Mouse (Mus musculus): ENCODE results near the gene Ing4. TPM values are rescaled to one million over a fixed set of nuclear protein-coding genes. Genes with fewer than 3 reads are reported as not detected.

Gene Ing4
- polyA plus RNA-seq, 1 experiment from 2014 or later: 66.6 TPM

DNA sequence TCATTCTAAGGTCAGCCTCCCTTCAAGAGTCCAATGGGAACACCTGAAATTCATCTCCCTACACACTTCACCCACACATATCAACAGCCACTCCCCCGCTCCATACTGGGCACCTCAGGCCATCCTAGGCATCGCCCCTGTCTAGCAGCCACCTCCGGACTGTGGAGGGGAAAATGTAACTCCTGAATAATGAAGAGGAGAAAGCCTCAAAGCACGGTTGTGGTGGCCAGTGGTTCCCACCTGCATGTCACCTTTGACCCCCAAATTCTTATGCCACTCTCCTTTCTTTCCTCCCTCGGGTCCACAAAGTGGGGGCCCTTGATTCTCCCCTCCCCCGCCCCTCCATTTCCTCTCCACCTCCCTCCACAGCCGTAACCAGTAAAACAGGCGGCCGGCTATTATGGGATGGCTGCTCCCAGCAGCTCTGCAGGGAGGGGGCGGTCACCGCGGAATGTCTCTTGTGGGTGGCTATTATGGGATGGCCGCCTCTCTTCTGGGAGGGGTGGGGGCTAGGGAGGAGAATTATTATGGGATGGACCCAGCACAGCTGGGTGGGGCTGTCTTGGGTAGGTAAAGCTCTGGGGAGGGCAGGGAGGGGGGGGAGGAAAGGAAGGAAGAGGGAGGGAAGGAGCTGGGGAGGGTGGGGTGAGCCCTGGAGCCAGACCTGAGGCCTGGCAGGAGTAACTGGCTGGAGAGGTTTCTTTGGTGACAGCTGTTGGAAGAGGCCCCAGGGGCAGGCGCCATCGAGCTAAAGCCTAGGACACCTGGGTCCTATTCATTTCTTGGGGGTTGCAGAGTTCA lies 50.2 kb downstream of the Ing4 start:
- H3K36me3 ChIP-seq (ENCODE audit: control insufficient read depth, insufficient read depth, low read length): no peaks in the 10 kb centered on the region
- peaks cover 18% of the 10 kb centered on the region for H3K4me1 ChIP-seq (ENCODE audit: control insufficient read depth, insufficient read depth, low read length)
- peak; percentile 62 for ATAC-seq (replicated peaks; ENCODE audit: insufficient number of reproducible peaks, low FRiP score, low TSS enrichment)
- H3K4me2 ChIP-seq: peak overlapping the region; percentile 66
- no peaks in the 10 kb centered on the region for H3K9me3 ChIP-seq (replicated peaks; ENCODE audit: control insufficient read depth, low read length)
- peak overlapping the region; percentile 71 for H3K9ac ChIP-seq (ENCODE audit: low read depth, low read length)
- H3K27ac ChIP-seq (ENCODE audit: low read depth, low read length): peak overlapping the region; percentile 92
- H3K4me3 ChIP-seq (ENCODE audit: low read depth, low read length): peak overlapping the region; percentile 22; the same call in 1 of the 2 replicates
- no peaks in the 10 kb centered on the region for H3K27me3 ChIP-seq (ENCODE audit: control insufficient read depth, insufficient read depth, low read length)
- WGBS (ENCODE audit: insufficient replicate concordance): 4% methylated on average over 15 of the region's 15 CpGs

DNA sequence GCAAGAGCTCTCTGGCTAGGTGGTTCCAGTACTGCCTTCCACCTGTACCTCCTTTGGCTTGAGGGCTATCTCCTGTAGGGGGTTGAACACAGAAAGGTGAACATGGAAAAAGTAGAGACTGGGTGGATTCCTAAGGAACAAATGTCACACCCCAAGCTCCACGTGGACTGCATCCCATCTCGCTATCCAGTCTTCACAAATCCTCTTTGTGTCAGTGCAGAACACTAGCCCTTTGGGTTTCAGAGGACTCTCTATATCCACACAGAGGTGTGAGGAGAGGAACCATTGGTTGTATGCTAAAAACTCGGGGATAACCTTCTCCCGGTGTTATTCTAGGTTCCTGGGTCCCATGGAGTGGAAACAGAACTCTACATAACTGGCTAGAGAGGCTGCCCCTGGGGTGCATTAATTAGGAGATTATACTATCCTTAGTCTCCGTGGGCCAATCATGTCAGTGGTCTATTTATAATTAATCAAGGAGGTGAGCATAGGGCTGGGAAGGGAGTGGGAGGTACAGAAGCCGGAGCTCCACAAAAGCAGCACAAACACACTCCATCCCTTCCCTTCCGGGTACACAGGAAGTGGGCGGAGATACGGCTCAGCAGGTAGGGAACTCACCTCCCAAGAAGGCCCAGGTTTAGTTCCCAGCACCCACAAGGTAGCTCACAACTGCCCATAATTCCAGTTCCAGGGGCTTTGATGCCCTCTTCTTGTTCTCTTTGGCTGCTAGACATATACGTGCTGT lies 51.0 kb downstream of the Ing4 start:
- H3K27me3 ChIP-seq (ENCODE audit: control insufficient read depth, insufficient read depth, low read length): no peaks in the 10 kb centered on the region
- peaks cover 18% of the 10 kb centered on the region for H3K4me1 ChIP-seq (ENCODE audit: control insufficient read depth, insufficient read depth, low read length)
- H3K9me3 ChIP-seq (replicated peaks; ENCODE audit: control insufficient read depth, low read length): no peaks in the 10 kb centered on the region
- peak overlapping the region; percentile 66 for H3K4me2 ChIP-seq
- 60% methylated on average over 10 of the region's 10 CpGs for WGBS (ENCODE audit: insufficient replicate concordance)
- no peaks in the 10 kb centered on the region for H3K36me3 ChIP-seq (ENCODE audit: control insufficient read depth, insufficient read depth, low read length)
- 0 out of 2 replicates have a peak overlapping the region, but pooled peaks have one; percentile 3 for H3K4me3 ChIP-seq (ENCODE audit: low read depth, low read length)
- peak overlapping the region; percentile 92 for H3K27ac ChIP-seq (ENCODE audit: low read depth, low read length)
- H3K9ac ChIP-seq (ENCODE audit: low read depth, low read length): peak overlapping the region; percentile 71
- ATAC-seq (replicated peaks; ENCODE audit: insufficient number of reproducible peaks, low FRiP score, low TSS enrichment): no peak

- H3K9me3 ChIP-seq (replicated peaks; ENCODE audit: control insufficient read depth, low read length): no peaks in the 10 kb centered on the region
- H3K4me3 ChIP-seq (ENCODE audit: low read depth, low read length): no peak overlapping the region
- ATAC-seq (replicated peaks; ENCODE audit: insufficient number of reproducible peaks, low FRiP score, low TSS enrichment): no peak
- no peak overlapping the region for H3K9ac ChIP-seq (ENCODE audit: low read depth, low read length)
- no peaks in the 10 kb centered on the region for H3K27me3 ChIP-seq (ENCODE audit: control insufficient read depth, insufficient read depth, low read length)
- no peaks in the 10 kb centered on the region for H3K36me3 ChIP-seq (ENCODE audit: control insufficient read depth, insufficient read depth, low read length)
- peaks cover 18% of the 10 kb centered on the region for H3K4me1 ChIP-seq (ENCODE audit: control insufficient read depth, insufficient read depth, low read length)
- H3K27ac ChIP-seq (ENCODE audit: low read depth, low read length): no peak overlapping the region
- WGBS (ENCODE audit: insufficient replicate concordance): 73% methylated on average over 5 of the region's 5 CpGs
- no peak overlapping the region for H3K4me2 ChIP-seq
These were observed 52.8 kb downstream of the Ing4 start for GRCm38 (mm10) chr6:125092372-125092771.

- no peak overlapping the region for H3K4me3 ChIP-seq (ENCODE audit: low read depth, low read length)
- WGBS (ENCODE audit: insufficient replicate concordance): 47% methylated on average over 3 of the region's 3 CpGs
- H3K4me2 ChIP-seq: no peak overlapping the region
- no peaks in the 10 kb centered on the region for H3K36me3 ChIP-seq (ENCODE audit: control insufficient read depth, insufficient read depth, low read length)
- no peaks in the 10 kb centered on the region for H3K9me3 ChIP-seq (replicated peaks; ENCODE audit: control insufficient read depth, low read length)
- no peaks in the 10 kb centered on the region for H3K27me3 ChIP-seq (ENCODE audit: control insufficient read depth, insufficient read depth, low read length)
- no peak overlapping the region for H3K9ac ChIP-seq (ENCODE audit: low read depth, low read length)
- peaks cover 34% of the 10 kb centered on the region for H3K4me1 ChIP-seq (ENCODE audit: control insufficient read depth, insufficient read depth, low read length)
- ATAC-seq (replicated peaks; ENCODE audit: insufficient number of reproducible peaks, low FRiP score, low TSS enrichment): no peak
- H3K27ac ChIP-seq (ENCODE audit: low read depth, low read length): peak overlapping the region; percentile 97; the same call in 1 of the 2 replicates
These were observed 55.3 kb downstream of the Ing4 start for GRCm38 (mm10) chr6:125094843-125095242.

DNA sequence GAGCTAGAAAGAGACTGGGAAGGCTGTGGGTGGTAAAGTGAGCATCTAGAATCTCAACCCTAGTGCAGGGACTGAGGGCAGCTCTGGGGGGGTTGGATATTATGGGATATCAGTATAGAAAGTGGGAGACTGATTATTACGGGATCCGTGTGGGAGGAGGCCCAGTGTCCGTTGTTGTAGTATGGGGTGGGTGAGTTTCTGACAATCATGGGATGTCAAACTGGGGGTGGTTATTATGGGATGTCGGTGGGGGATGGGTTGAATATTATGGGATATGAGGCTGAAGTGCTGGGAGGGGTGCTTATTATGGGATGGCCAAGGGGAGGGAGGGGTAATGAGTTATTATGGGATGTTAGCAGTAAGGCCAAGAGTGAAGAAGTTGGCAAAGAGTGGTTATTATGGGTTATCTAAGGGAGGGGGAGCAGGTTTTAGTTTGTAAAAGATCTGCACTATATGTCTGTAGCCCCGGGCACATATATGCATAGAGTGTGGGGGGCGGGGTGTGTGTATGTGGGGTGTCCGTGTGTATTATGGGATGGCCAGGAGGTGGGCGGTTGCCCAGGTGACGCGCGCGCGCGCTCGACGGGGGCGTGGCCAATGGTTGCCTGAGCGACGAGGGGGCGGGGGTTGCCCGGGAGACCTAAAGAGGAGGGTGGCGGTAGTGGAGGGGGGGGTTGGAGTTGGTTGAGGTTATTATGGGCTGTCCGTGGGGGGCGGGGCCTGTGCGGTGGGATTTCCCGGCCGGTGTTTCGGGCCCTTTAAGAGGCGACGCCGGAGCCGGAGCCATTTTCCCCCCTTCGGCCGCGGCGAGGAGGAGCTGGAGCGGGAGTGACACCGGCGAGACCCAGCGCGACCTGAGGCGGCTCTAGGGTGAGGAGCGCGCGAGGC lies 56.1 kb downstream of the Ing4 start, which contains the start of gene Chd4:
Gene Chd4 (plus strand): TSS at position 591 of the 888 bp plus-strand sequence.
- H3K9me3 ChIP-seq (replicated peaks; ENCODE audit: control insufficient read depth, low read length): no peaks in the 10 kb centered on the region
- H3K27ac ChIP-seq (ENCODE audit: low read depth, low read length): peak within 1 kb of the TSS; percentile 97
- peak within 1 kb of the TSS; percentile 98 for H3K9ac ChIP-seq (ENCODE audit: low read depth, low read length)
- peak within 1 kb of the TSS; percentile 99 for H3K4me3 ChIP-seq (ENCODE audit: low read depth, low read length)
- peak within 1 kb of the TSS; percentile 98 for H3K4me2 ChIP-seq
- no peaks in the 10 kb centered on the region for H3K27me3 ChIP-seq (ENCODE audit: control insufficient read depth, insufficient read depth, low read length)
- H3K36me3 ChIP-seq (ENCODE audit: control insufficient read depth, insufficient read depth, low read length): 0 out of 2 replicates have a peak, but pooled peaks cover 3% of the 10 kb centered on the region
- peak; percentile 71 for ATAC-seq (replicated peaks; ENCODE audit: insufficient number of reproducible peaks, low FRiP score, low TSS enrichment)
- peaks cover 30% of the 10 kb centered on the region for H3K4me1 ChIP-seq (ENCODE audit: control insufficient read depth, insufficient read depth, low read length)
- WGBS (ENCODE audit: insufficient replicate concordance): 3% methylated on average over 39 of the region's 45 CpGs

GRCm38 (mm10) chr6:125096279-125096596 lies 56.7 kb downstream of the Ing4 start:
- Histone ChIP-seq H3K27ac (ENCODE audit: low read depth, low read length) (peak overlapping the region; percentile 97), H3K36me3 (ENCODE audit: control insufficient read depth, insufficient read depth, low read length) (peaks cover 8% of the 10 kb centered on the region), H3K4me1 (ENCODE audit: control insufficient read depth, insufficient read depth, low read length) (peaks cover 30% of the 10 kb centered on the region), H3K9me3 (replicated peaks; ENCODE audit: control insufficient read depth, low read length) (no peaks in the 10 kb centered on the region), H3K9ac (ENCODE audit: low read depth, low read length) (peak overlapping the region; percentile 98), H3K4me3 (ENCODE audit: low read depth, low read length) (peak overlapping the region; percentile 99), H3K27me3 (ENCODE audit: control insufficient read depth, insufficient read depth, low read length) (no peaks in the 10 kb centered on the region), H3K4me2 (peak overlapping the region; percentile 98)
- ATAC-seq (replicated peaks; ENCODE audit: insufficient number of reproducible peaks, low FRiP score, low TSS enrichment): no peak; the same call in 1 of the 2 replicates
- WGBS (ENCODE audit: insufficient replicate concordance): 0% methylated on average over 13 of the region's 32 CpGs

GRCm38 (mm10) chr6:125096597-125097345 lies 57.2 kb downstream of the Ing4 start:
- Histone ChIP-seq H3K4me2 (peak overlapping the region; percentile 98), H3K4me3 (ENCODE audit: low read depth, low read length) (peak overlapping the region; percentile 99), H3K9me3 (replicated peaks; ENCODE audit: control insufficient read depth, low read length) (no peaks in the 10 kb centered on the region), H3K36me3 (ENCODE audit: control insufficient read depth, insufficient read depth, low read length) (peaks cover 13% of the 10 kb centered on the region), H3K9ac (ENCODE audit: low read depth, low read length) (peak overlapping the region; percentile 98), H3K4me1 (ENCODE audit: control insufficient read depth, insufficient read depth, low read length) (peaks cover 31% of the 10 kb centered on the region), H3K27ac (ENCODE audit: low read depth, low read length) (peak overlapping the region; percentile 97), H3K27me3 (ENCODE audit: control insufficient read depth, insufficient read depth, low read length) (no peaks in the 10 kb centered on the region)
- peak; percentile 72 for ATAC-seq (replicated peaks; ENCODE audit: insufficient number of reproducible peaks, low FRiP score, low TSS enrichment)
- 1% methylated on average over 34 of the region's 44 CpGs for WGBS (ENCODE audit: insufficient replicate concordance)

Data from heart, embryonic 11.5 days (tissue).